Mouse (Mus musculus) forebrain, embryonic 16.5 days (tissue): ENCODE measurements around the gene Taok1. TPM values are rescaled to one million over a fixed set of nuclear protein-coding genes. Genes with fewer than 3 reads are reported as not detected.
"Not testable (repeated sequence)": the region's sequence is repeated elsewhere in the genome, so short reads cannot be mapped to it uniquely, and the experiment has no call there.

Experiments used
- ATAC-seq: fragments of 200-750 bp; cut with Nextera tagmentation; 2 replicates; pipeline ENCODE4 v1.8.0; 2017; ENCODE audit warnings: mild to moderate bottlenecking, moderate library complexity
- H3K27ac ChIP-seq: fragments of 300-500 bp; sonication (generic); 2 replicates; pipeline ENCODE4 v1.5.1; 2014; ENCODE audit warnings: low read length, control low read depth
- H3K27me3 ChIP-seq: fragments of 300-500 bp; sonication (generic); replicated peaks from 2 replicates; pipeline ENCODE4 v1.6.1; 2014; ENCODE audit warnings: low read length; ENCODE audit not compliant: control insufficient read depth, insufficient read depth
- H3K36me3 ChIP-seq: fragments of 300-500 bp; sonication (generic); 2 replicates; pipeline ENCODE4 v1.6.1; 2014; ENCODE audit not compliant: control insufficient read depth, insufficient read depth
- H3K4me1 ChIP-seq: fragments of 300-500 bp; sonication (generic); replicated peaks from 2 replicates; pipeline ENCODE4 v1.6.1; 2014; ENCODE audit warnings: low read length; ENCODE audit not compliant: control insufficient read depth, insufficient read depth
- H3K4me2 ChIP-seq: fragments of 300-500 bp; sonication (generic); 2 replicates; pipeline ENCODE4 v1.6.1; 2014; ENCODE audit warnings: mild to moderate bottlenecking, low read length, control low read depth
- H3K4me3 ChIP-seq: fragments of 300-500 bp; sonication (generic); replicated peaks from 2 replicates; pipeline ENCODE4 v1.5.1; 2014; ENCODE audit warnings: mild to moderate bottlenecking, low read length, control low read depth
- H3K9ac ChIP-seq: fragments of 300-500 bp; sonication (generic); replicated peaks from 2 replicates; pipeline ENCODE4 v1.6.1; 2014; ENCODE audit warnings: low read depth, low read length, control low read depth
- H3K9me3 ChIP-seq: fragments of 300-500 bp; sonication (generic); 2 replicates; pipeline ENCODE4 v1.6.1; 2016; ENCODE audit warnings: low read length; ENCODE audit not compliant: control insufficient read depth
- WGBS: fragments of 180-500 bp; shearing (Covaris S2); extraction: QIAGEN DNeasy Blood & Tissue Kit; methylation state at CpG from one replicate; pipeline ENCODE4 v1.1.7; 2014; 5-methylcytosine and 5-hydroxymethylcytosine counted together
- polyA plus RNA-seq: library from polyadenylated mRNA; unstranded; fragments of >200 nt; fragmentation: Nextera tagmentation; extraction: Ambion mirVana; gene quantifications from 2 replicates; pipeline ENCODE4 v1.2.1, GENCODE M21; 2015

The Taok1 gene
- polyA plus RNA-seq: 27.5 and 29.4 TPM in 2 replicates

DNA sequence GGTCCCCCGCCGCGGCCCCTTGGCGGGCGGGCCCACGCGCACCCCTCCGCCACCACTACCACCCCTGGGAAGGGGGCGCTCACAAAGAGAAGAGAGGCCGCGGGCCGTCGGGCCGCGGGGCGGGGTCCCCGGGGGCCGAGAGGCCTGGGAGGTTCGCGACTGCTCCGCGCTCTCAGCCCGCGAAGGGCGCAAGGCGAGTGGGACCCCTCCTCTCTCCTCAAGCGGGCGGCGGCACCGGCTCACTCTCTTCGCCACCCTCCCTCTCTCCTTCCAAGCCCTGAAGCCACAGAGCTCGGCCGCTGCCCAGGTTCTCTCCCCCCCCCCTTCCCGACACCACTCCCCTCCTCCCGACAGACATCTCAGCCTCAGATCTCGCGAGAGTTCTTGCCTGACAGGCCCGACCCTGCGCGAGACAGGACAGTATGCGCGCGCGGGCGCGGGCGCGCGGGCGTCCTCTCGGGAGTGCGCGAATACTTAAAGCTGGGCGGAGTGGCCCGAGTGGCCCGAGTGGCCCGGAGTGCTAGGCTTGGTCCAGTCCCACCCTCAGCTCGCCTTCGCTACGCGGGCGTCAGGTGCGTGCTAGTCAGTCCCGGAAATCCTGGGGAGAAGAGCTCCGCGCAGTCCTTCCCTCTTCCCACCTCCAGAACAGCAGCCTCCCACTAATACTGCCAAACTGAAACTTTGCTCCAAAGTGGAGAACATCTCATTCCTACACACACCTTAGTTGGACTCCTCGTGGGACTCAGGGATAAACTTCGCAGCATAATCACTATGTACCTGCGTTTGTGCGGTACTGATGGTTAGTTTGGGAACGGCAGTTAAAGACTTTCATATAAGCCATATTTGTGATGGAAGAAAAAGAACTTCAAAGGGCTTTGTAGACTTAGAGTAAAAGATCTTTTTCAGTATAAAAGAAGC is at the start of gene Taok1:
Gene Taok1 (minus strand): TSS at position 278 of the 918 bp plus-strand sequence.
- H3K9ac ChIP-seq: peak within 1 kb of the TSS; percentile 84
- H3K27ac ChIP-seq: peak within 1 kb of the TSS; percentile 94
- no peaks in the 10 kb centered on the region for H3K9me3 ChIP-seq
- no peaks in the 10 kb centered on the region for H3K36me3 ChIP-seq
- H3K4me1 ChIP-seq: peaks cover 25% of the 10 kb centered on the region
- peak within 1 kb of the TSS; percentile 76 for H3K4me3 ChIP-seq
- no peaks in the 10 kb centered on the region for H3K27me3 ChIP-seq
- peak within 1 kb of the TSS; percentile 89 for H3K4me2 ChIP-seq
- ATAC-seq: peak; percentile 95
- WGBS: under 1% methylated on average over 40 of the region's 71 CpGs

DNA sequence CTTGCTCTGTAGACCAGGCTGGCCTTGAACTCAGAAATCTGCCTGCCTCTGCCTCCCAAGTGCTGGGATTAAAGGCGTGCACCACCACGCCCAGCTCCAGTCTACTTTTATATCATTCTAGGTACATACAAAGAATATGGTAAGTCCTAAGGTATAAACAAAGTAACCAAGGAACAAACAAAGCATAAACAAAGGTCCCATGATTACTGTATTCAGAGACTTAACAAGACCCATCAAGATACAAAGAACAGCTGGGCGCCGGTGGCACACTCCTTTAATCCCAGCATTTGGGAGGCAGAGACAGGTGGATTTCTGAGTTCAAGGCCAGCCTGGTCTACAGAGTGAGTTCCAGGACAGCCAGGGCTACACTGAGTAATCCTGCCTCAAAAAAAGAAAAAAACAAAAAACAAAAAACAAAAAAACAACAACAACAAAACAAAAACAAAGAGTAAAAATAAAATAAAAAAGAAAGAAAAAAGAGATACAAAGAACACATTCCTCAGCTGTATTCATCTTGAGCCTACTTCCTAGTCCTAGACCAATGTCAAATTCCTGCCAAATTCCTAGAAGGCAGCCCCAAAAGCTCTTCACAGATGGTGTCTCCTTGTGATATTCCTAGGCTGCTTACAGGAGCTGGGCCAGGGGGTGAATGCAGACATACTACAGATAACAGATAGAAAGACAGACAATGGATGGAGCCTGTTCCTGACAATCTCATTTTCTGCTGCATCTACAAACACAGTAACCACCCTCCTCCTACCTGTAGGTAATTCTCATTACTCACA is 46.0 kb upstream of the Taok1 start:
- not testable (repeated sequence) for H3K4me3 ChIP-seq, H3K4me2 ChIP-seq, H3K27me3 ChIP-seq, ATAC-seq, H3K36me3 ChIP-seq, H3K9me3 ChIP-seq, H3K4me1 ChIP-seq, H3K9ac ChIP-seq, H3K27ac ChIP-seq
- 93% methylated on average over 4 of the region's 4 CpGs for WGBS

DNA sequence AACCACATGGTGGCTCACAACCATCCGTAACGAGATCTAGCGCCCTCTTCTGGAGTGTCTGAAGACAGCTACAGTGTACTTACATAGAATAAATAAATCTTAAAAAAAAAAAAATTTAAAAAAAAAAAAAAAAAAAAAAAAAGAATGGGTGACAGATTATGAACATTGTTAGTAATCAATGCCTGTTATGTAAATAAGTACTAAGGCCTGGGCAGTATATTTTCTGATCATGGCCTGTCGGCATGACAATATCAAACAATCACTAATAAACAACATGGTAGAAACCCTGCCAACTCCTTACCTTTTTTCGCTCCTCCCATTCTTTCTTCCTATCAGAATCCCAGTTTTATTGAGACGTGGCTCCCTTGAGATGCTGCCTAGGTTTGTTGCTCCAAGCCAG is 44.9 kb upstream of the Taok1 start:
- ATAC-seq: no peak

DNA sequence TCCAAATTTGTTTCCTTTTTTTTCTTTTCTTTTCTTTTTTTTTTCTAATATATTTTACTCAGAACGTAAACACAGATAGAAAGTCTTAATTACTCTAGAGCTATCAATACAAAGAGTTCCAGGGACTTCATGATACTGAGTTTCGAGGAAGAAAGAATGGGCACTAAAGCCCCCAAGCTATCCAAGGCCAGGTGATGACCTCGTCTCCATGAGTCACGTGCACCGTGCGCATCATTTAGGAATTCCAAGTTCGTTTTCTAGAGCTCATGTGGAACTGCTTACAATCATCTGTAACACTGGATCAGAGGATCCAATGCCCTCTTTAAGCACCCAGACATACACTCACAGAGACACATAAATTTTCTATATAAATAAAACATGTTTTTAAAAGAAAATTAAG is 41.3 kb upstream of the Taok1 start:
- no peak overlapping the region for H3K27ac ChIP-seq
- ATAC-seq: no peak
- no peaks in the 10 kb centered on the region for H3K4me1 ChIP-seq
- H3K36me3 ChIP-seq: no peaks in the 10 kb centered on the region
- H3K4me2 ChIP-seq: no peak overlapping the region
- WGBS: 63% methylated on average over 7 of the region's 7 CpGs
- H3K9me3 ChIP-seq: no peaks in the 10 kb centered on the region
- H3K27me3 ChIP-seq: no peaks in the 10 kb centered on the region
- H3K9ac ChIP-seq: no peak overlapping the region
- H3K4me3 ChIP-seq: no peak overlapping the region

More for the DNA sequence above, 44.9 kb upstream of the Taok1 start:
- Histone ChIP-seq H3K9me3 (no peaks in the 10 kb centered on the region), H3K4me2 (no peak overlapping the region), H3K9ac (no peak overlapping the region), H3K27ac (no peak overlapping the region), H3K27me3 (no peaks in the 10 kb centered on the region), H3K4me1 (no peaks in the 10 kb centered on the region), H3K36me3 (no peaks in the 10 kb centered on the region), H3K4me3 (no peak overlapping the region)
- WGBS: 57% methylated on average over 6 of the region's 6 CpGs

DNA sequence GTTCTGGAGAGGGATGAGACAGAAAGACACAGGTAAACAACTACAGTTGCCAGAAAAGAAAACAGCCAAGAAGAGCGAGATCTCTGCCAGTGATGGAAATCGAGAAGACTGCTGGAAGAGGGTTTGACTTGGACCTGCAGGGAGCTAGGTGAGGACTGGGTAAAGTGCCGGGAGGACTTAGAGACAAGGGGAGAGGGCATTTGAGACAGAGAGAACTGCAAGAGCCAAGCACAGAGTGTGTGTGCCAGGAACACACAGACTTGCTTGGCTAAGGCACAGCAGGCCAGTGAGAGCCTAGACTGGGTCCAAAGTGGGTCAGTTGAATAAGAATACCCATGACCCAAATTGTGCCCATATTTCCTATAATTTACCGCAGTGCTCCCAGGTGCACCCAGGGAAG is 37.9 kb upstream of the Taok1 start:
- no peaks in the 10 kb centered on the region for H3K9me3 ChIP-seq
- H3K4me1 ChIP-seq: no peaks in the 10 kb centered on the region
- ATAC-seq: no peak
- no peak overlapping the region for H3K4me2 ChIP-seq
- H3K27ac ChIP-seq: no peak overlapping the region
- WGBS: 75% methylated on average over 4 of the region's 4 CpGs
- no peak overlapping the region for H3K4me3 ChIP-seq
- no peaks in the 10 kb centered on the region for H3K27me3 ChIP-seq
- H3K36me3 ChIP-seq: no peaks in the 10 kb centered on the region
- no peak overlapping the region for H3K9ac ChIP-seq

DNA sequence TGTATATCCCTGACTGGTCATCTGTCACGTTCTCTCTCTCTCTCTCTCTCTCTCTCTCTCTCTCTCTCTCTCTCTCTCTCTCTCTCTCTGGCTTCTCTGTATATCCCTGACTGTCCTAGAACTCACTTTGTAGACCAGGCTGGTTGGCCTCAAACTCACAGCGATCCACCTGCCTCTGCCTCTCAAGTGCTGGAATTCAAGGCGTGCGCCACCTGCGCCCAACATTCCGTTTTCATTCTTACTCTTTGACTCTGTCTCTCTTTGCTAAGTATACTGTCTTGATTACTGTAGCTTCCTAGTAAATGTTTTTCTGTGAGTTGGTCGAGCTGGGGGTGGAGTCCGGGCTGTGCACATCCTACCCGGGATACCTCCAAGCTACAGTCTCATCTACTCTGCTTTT is 33.8 kb upstream of the Taok1 start:
- H3K36me3 ChIP-seq: no peaks in the 10 kb centered on the region
- ATAC-seq: no peak
- H3K4me1 ChIP-seq: no peaks in the 10 kb centered on the region
- H3K27me3 ChIP-seq: no peaks in the 10 kb centered on the region
- H3K9me3 ChIP-seq: no peaks in the 10 kb centered on the region
- H3K9ac ChIP-seq: no peak overlapping the region
- no peak overlapping the region for H3K4me3 ChIP-seq
- no peak overlapping the region for H3K27ac ChIP-seq
- H3K4me2 ChIP-seq: no peak overlapping the region
- 84% methylated on average over 9 of the region's 9 CpGs for WGBS

DNA sequence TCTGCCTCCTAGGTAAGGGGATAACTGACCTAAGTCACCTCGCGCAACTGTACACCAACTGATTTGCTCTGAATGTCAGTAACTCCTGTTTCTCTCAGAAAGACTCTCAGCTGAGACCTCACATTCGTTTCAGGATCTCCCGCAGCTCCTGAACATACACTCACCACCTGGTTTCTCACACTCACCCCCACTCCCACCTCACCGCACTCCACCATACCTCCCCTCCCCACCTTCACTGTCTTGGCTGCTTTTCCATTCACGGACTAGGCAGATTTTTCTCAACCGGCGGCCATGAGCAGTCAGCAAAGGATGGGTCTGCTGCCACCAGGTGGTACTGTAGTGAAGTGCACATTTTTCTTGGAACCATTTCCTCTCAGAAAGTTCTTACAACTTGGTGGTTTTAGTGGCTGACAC is 22.6 kb upstream of the Taok1 start:
- Histone ChIP-seq H3K27me3 (no peaks in the 10 kb centered on the region), H3K36me3 (no peaks in the 10 kb centered on the region), H3K9me3 (no peaks in the 10 kb centered on the region), H3K4me1 (peaks cover 12% of the 10 kb centered on the region), H3K27ac (no peak overlapping the region; the same call in 1 of the 2 replicates), H3K4me3 (peak overlapping the region; percentile 26), H3K4me2 (peak overlapping the region; percentile 54), H3K9ac (no peak overlapping the region; the same call in 1 of the 2 replicates)
- WGBS: 16% methylated on average over 8 of the region's 8 CpGs
- ATAC-seq: peak; percentile 61; the same call in 1 of the 2 replicates

DNA sequence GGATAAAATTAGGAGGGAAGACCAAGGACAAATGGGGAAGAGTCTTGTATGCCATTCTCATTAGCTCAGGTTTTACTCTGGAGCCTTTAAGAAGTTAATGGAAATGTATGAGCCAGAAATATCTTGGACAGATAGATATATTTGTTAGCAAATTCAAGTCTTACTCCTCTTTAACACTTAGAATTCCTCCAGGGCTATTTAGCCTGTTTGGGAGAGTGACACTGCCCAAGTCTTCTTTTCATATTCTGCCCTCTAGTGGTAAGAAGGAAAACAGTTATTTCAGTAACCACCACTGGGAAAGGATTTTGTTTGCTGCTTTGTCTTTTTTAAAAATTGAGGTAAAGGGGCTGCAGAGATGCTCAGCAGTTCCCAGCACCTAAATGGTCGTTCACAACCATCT is 21.9 kb upstream of the Taok1 start:
- no peak overlapping the region for H3K9ac ChIP-seq
- no peaks in the 10 kb centered on the region for H3K27me3 ChIP-seq
- peaks cover 20% of the 10 kb centered on the region for H3K4me1 ChIP-seq
- H3K36me3 ChIP-seq: no peaks in the 10 kb centered on the region
- no peak for ATAC-seq
- H3K27ac ChIP-seq: no peak overlapping the region
- WGBS: 0% methylated on average over 1 of the region's 1 CpGs
- H3K4me3 ChIP-seq: no peak overlapping the region
- no peaks in the 10 kb centered on the region for H3K9me3 ChIP-seq
- H3K4me2 ChIP-seq: no peak overlapping the region
